Mouse (Mus musculus): Measurements from ENCODE around the gene Rfx8.

GRCm38 (mm10) chr1:39694756-39695155, 26.0 kb downstream of the Rfx8 start:
- no peak for TF ChIP-seq POLR2A (IDR thresholded peaks at IDR 0.05; ENCODE audit: extremely low read depth, insufficient read depth, low read length)
- TF ChIP-seq CTCF (IDR thresholded peaks at IDR 0.05; ENCODE audit: low read depth, low read length) = no peak

Data from liver, adult 2 months (tissue).